Mouse (Mus musculus) lung, adult 2 months (tissue): ENCODE measurements at regions not wholly inside any gene's neighbourhood (a gene's known extent, or its start where the extent isn't known, plus 50 kb on each side); places are given as distances from the start of the nearest gene placed in this dataset.

ENCODE experiments used
- CTCF ChIP-seq: fragments of 200-500 bp; IDR thresholded peaks from 2 replicates; pipeline ENCODE4 v1.5.1; 2011; ENCODE audit warnings: mild to moderate bottlenecking, low read length, control low read depth; ENCODE audit not compliant: insufficient read depth
- POLR2A ChIP-seq: fragments of 200-500 bp; IDR thresholded peaks from 2 replicates; pipeline ENCODE4 v1.6.1; 2011; ENCODE audit warnings: low read depth, mild to moderate bottlenecking, control low read depth, low read length, borderline replicate concordance; ENCODE audit errors: extremely low read depth

DNA sequence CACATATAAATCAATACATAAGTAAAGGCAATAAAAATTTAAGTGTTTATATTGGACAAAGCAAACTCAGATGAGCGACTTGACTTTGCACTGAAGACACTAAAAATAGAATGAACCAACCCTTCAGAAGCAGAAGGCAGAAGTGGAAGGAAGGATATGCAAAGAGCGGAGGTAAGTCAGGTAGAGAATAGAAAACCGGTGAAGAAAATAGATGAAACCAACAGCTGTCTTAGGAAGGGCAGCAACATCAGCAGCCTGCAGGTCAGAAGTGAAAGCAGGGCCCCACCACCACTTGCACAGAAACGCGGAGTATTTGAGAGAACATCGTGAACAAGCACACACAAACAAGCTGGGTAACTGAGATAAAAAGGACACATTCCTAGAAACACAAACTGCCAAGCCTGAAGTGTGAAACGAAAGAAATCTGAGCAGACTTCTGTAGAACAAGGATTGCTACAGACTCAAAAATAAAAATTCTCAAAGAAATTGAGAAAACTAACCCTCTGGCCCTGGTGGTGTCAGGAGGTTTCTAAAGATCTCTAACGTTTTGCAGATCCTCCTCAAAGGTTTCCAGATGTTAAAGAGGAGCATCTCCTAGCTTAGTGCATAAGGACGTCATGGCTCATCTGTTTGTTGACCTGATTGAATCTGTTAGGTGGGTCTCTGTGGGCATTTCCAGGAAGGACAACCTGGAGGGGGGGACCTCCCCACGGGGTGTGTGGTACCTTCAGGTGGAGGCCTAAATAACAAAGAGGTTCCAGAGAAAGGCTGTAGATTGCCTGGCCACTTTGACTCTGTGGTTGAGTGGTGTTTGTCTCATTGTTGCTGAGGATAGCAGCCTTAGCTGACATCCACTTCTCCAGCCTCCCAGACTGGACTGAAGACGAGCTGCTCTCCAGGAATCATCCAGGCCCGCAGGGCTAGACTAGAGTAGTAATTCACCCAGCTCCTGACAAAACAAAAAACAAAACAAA is 252.0 kb downstream of the Rplp1 start:
- TF ChIP-seq CTCF (no peak), POLR2A (no peak)
